Mouse (Mus musculus) heart, embryonic 14.5 days (tissue): ENCODE results near the gene Klhl2. TPM values are rescaled to one million over a fixed set of nuclear protein-coding genes. Genes with fewer than 3 reads are reported as not detected.

Experiments used
- ATAC-seq: fragments of 200-750 bp; cut with Nextera tagmentation; 2 replicates; pipeline ENCODE4 v1.8.0; 2017; ENCODE audit warnings: low read depth, moderate TSS enrichment; ENCODE audit not compliant: insufficient number of reproducible peaks, insufficient read depth, low FRiP score
- H3K27ac ChIP-seq, 2 experiments: fragments of 200-500 bp in 1 of 2; fragments of 300-500 bp in 1 of 2; sonication (generic) in 1 of 2; replicated peaks in 1 of 2; 2 replicates each; pipeline ENCODE4 v1.5.1; 2012 to 2014; ENCODE audit warnings: low read depth in 2 of 2, low read length in 2 of 2, control low read depth in 1 of 2, mild to moderate bottlenecking in 1 of 2, mixed read lengths in 1 of 2; ENCODE audit not compliant: control insufficient read depth in 1 of 2, insufficient read depth in 1 of 2
- H3K27me3 ChIP-seq: fragments of 300-500 bp; sonication (generic); 2 replicates; pipeline ENCODE4 v1.6.1; 2014; ENCODE audit warnings: mild to moderate bottlenecking, low read length, control low read depth; ENCODE audit not compliant: control insufficient read depth, insufficient read depth
- H3K36me3 ChIP-seq: fragments of 300-500 bp; sonication (generic); 2 replicates; pipeline ENCODE4 v1.6.1; 2014; ENCODE audit warnings: mild to moderate bottlenecking, control low read depth, low read length, mixed read lengths; ENCODE audit not compliant: control insufficient read depth, insufficient read depth
- H3K4me1 ChIP-seq, 2 experiments: fragments of 200-500 bp in 1 of 2; fragments of 300-500 bp in 1 of 2; sonication (generic) in 1 of 2; 2 replicates each; pipeline ENCODE4 v1.6.1; 2012 to 2014; ENCODE audit warnings: low read length in 2 of 2, control low read depth in 1 of 2, mixed read lengths in 1 of 2; ENCODE audit not compliant: control insufficient read depth in 2 of 2, insufficient read depth in 2 of 2
- H3K4me2 ChIP-seq: fragments of 300-500 bp; sonication (generic); 2 replicates; pipeline ENCODE4 v1.6.1; 2014; ENCODE audit warnings: mild to moderate bottlenecking, low read length
- H3K4me3 ChIP-seq, 2 experiments: fragments of 200-500 bp in 1 of 2; fragments of 300-500 bp in 1 of 2; sonication (generic) in 1 of 2; 2 replicates each; pipeline ENCODE4 v1.5.1; 2012 to 2014; ENCODE audit warnings: low read length in 2 of 2, mild to moderate bottlenecking in 2 of 2, control low read depth in 1 of 2, low read depth in 1 of 2, moderate library complexity in 1 of 2; ENCODE audit not compliant: control insufficient read depth in 1 of 2, insufficient read depth in 1 of 2
- H3K9ac ChIP-seq: fragments of 300-500 bp; sonication (generic); 2 replicates; pipeline ENCODE4 v1.6.1; 2014; ENCODE audit warnings: mild to moderate bottlenecking, low read length
- H3K9me3 ChIP-seq: fragments of 300-500 bp; sonication (generic); 2 replicates; pipeline ENCODE4 v1.6.1; 2016; ENCODE audit warnings: low read length, control low read depth; ENCODE audit not compliant: control insufficient read depth
- WGBS: fragments of 180-500 bp; shearing (Covaris S2); extraction: QIAGEN DNeasy Blood & Tissue Kit; methylation state at CpG from one replicate; pipeline ENCODE4 v1.1.7; 2014; 5-methylcytosine and 5-hydroxymethylcytosine counted together
- polyA plus RNA-seq: library from polyadenylated mRNA; unstranded; fragments of >200 nt; fragmentation: Nextera tagmentation; extraction: Ambion mirVana; gene quantifications from 2 replicates; pipeline ENCODE4 v1.2.1, GENCODE M21; 2014

Gene Klhl2
- polyA plus RNA-seq, 1 experiment from 2014 or later: 13.9 TPM

GRCm38 (mm10) chr8:64738916-64739315 is 110.9 kb downstream of the Klhl2 start:
- Histone ChIP-seq H3K4me2 (no peak overlapping the region), H3K4me3 (no peak overlapping the region), H3K9me3 (no peaks in the 10 kb centered on the region), H3K36me3 (0 out of 2 replicates have a peak, but pooled peaks cover 3% of the 10 kb centered on the region), H3K4me1 (peaks cover 0 to 5% of the 10 kb centered on the region in 2 experiments; a peak in 1 of 4 replicates), H3K27ac (no peak overlapping the region), H3K27me3 (no peaks in the 10 kb centered on the region), H3K9ac (no peak overlapping the region)
- no peak for ATAC-seq
- 80% methylated on average over 1 of the region's 1 CpGs for WGBS

DNA sequence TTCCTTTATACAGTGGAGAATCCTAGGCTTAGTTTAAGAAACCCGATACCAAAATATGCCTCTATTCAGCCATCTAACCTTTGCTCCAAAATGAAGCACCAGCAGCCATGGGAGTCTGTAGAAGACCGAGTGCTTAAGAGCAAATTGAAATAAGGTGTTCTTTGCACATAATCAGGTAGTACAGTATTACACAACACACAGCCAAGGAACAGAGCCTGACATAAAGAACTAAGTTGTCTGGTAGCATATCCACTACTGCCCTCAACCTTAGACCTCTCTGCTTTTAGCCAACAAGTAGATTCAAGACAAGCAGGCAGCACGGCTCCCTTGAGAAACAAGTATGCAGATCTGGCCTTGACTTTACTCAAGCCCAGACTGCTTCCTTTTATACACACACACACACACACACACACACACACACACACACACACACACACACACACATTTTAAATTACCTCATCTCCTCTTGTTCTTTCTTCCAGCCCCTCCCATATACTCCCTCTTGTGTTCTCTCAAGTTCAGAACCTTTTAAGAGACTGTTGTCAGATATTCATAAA is 113.0 kb downstream of the Klhl2 start:
- WGBS: 84% methylated on average over 3 of the region's 3 CpGs
- Histone ChIP-seq H3K36me3 (no peaks in the 10 kb centered on the region), H3K9ac (no peak overlapping the region), H3K4me1 (peaks cover 0 to 15% of the 10 kb centered on the region in 2 experiments; a peak in 2 of 4 replicates), H3K9me3 (no peaks in the 10 kb centered on the region), H3K4me2 (no peak overlapping the region), H3K27ac (no peak overlapping the region), H3K27me3 (no peaks in the 10 kb centered on the region), H3K4me3 (no peak overlapping the region)
- ATAC-seq: no peak

DNA sequence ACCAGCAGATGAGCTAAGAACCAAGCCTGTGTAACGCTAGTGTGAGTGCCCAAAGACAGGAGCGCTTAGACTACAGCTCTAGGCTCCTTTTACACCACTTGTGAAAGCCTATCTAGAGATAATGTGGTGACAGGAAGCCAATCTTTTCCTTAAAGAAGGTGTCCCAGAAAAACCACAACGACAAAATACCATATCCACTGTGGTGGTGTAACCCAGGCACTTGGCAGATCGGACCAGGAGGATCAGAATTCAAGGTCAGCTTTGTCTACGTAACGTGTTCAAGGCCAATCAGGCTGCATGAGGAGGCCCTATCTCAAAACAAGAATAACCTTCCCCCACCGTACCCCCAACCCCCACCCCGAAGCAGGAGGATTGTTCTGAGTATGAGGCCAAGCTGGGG is 114.7 kb downstream of the Klhl2 start:
- Histone ChIP-seq H3K4me1 (peaks cover 0 to 10% of the 10 kb centered on the region in 2 experiments; a peak in 2 of 4 replicates), H3K9me3 (no peaks in the 10 kb centered on the region), H3K4me3 (no peak overlapping the region), H3K27me3 (no peaks in the 10 kb centered on the region), H3K36me3 (peaks cover 7% of the 10 kb centered on the region), H3K4me2 (no peak overlapping the region), H3K27ac (no peak overlapping the region), H3K9ac (no peak overlapping the region)
- no peak for ATAC-seq
- 60% methylated on average over 8 of the region's 8 CpGs for WGBS

DNA sequence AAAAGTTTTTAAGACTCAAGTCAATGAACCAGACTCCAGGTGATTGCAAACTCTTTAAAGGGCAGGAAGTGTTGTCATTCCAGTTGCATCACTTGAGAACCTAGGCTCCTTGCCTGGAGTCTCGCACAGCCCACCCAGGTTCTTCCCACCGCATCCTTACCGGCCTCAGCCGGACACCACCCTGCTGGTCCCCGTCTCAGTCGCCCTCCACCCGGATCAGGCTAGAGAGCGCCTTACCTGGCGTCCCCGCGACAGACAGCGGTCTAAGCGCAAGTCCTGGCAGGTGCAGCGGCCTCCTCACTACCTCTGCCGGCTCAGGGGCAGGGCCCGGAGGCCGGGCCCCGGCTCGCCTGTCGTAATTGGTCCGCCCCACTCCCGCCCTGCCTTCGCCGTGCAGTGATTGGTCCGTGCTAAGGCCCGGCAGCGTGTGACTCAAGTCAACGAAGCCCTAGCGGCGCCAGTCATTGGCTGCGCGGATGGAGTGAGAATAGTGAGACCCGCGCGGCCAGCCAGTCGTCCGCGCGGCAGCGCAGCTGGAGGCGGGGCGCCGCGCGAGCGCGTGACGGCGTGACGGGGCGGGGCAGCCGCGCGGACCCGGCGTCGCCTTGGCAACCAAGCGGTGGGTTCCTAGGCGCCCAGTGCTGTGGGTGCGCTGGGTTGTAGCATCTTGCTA is 116.4 kb downstream of the Klhl2 start, which contains the start of gene Msmo1:
Gene Msmo1, minus strand, starts transcription at position 522 of the 673 bp plus-strand sequence.
- H3K9me3 ChIP-seq: no peaks in the 10 kb centered on the region
- H3K4me3 ChIP-seq: peak within 1 kb of the TSS; percentile 77 to 93
- H3K9ac ChIP-seq: peak within 1 kb of the TSS; percentile 78
- H3K4me1 ChIP-seq: peaks cover 0 to 10% of the 10 kb centered on the region in 2 experiments; a peak in 2 of 4 replicates
- peak within 1 kb of the TSS; percentile 70 for H3K4me2 ChIP-seq
- H3K27me3 ChIP-seq: no peaks in the 10 kb centered on the region
- H3K36me3 ChIP-seq: peaks cover 16% of the 10 kb centered on the region
- H3K27ac ChIP-seq: peak within 1 kb of the TSS in 1 of 2 experiments; percentile 46; a peak in 2 of 4 replicates
- peak; percentile 100 for ATAC-seq
- under 1% methylated on average over 60 of the region's 60 CpGs for WGBS

DNA sequence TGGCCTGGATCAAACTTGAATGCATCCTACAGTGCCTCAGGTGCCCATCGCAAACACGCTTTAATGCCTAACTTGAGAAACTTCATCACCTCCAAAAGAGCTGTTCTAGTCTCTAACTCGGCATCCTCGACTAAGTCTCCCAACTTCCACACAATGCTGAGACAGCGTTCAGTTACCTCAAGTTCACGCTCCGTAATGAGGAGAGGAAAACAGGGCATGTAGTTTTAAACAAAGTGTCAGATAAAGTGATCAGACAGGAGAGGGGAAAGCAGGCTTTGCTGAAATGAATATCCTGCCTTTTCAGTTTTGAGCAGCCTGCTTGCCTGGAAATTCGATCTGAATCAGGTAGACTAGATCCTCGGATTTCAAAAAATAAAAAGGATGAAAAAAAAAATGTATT is 117.2 kb downstream of the Klhl2 start:
- Histone ChIP-seq H3K27me3 (no peaks in the 10 kb centered on the region), H3K9ac (peak overlapping the region; percentile 78), H3K27ac (no peak overlapping the region), H3K4me1 (peaks cover 0 to 10% of the 10 kb centered on the region in 2 experiments; a peak in 2 of 4 replicates), H3K4me2 (peak overlapping the region; percentile 70), H3K4me3 (peak overlapping the region; percentile 77 to 93), H3K9me3 (no peaks in the 10 kb centered on the region), H3K36me3 (peaks cover 21% of the 10 kb centered on the region)
- no peak for ATAC-seq
- WGBS: 12% methylated on average over 9 of the region's 9 CpGs

DNA sequence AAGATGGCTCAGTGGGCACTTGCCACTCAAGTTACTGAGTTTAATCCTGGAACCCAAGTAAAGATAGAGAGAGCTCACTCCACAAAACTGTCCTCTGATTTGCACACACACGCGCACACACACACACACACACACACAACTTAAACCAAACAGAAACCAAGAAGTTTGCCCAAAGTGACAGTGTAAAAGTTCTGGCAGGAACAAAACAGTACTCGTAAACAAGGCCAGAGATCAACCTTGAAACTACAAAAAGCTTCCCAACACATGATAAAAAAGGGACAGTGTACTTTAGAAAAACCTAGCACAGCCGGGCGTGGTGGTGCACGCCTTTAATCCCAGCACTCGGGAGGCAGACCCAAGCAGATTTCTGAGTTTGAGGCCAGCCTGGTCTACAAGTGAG is 121.7 kb downstream of the Klhl2 start:
- no peak overlapping the region for H3K4me3 ChIP-seq

GRCm38 (mm10) chr8:64726190-64726695 is 123.6 kb downstream of the Klhl2 start:
- no peaks in the 10 kb centered on the region for H3K9me3 ChIP-seq
- whole genome bisulfite sequencing: 80% methylated on average over 4 of the region's 4 CpGs
- no peak overlapping the region for H3K27ac ChIP-seq
- H3K4me2 ChIP-seq: no peak overlapping the region
- H3K27me3 ChIP-seq: no peaks in the 10 kb centered on the region
- no peak for ATAC-seq
- no peak overlapping the region for H3K4me3 ChIP-seq
- peaks cover 72% of the 10 kb centered on the region for H3K36me3 ChIP-seq
- H3K9ac ChIP-seq: no peak overlapping the region
- no peaks in the 10 kb centered on the region for H3K4me1 ChIP-seq

More for the DNA sequence above, 121.7 kb downstream of the Klhl2 start:
- 89% methylated on average over 7 of the region's 7 CpGs for WGBS
- Histone ChIP-seq H3K9me3 (no peaks in the 10 kb centered on the region), H3K27me3 (no peaks in the 10 kb centered on the region), H3K27ac (no peak overlapping the region), H3K4me2 (no peak overlapping the region), H3K4me1 (peaks cover 0 to 10% of the 10 kb centered on the region in 2 experiments; a peak in 2 of 4 replicates), H3K36me3 (peaks cover 58% of the 10 kb centered on the region), H3K9ac (no peak overlapping the region)
- ATAC-seq: no peak
